Mouse (Mus musculus): ENCODE results near the gene 1700013F07Rik. TPM values are rescaled to one million over a fixed set of nuclear protein-coding genes. Genes with fewer than 3 reads are reported as not detected.
A peak's percentile ranks its signal among the peaks of the same experiment; 100 is the strongest.

Gene 1700013F07Rik
- polyA plus RNA-seq, 1 experiment from 2014 or later: 6.4 TPM

DNA sequence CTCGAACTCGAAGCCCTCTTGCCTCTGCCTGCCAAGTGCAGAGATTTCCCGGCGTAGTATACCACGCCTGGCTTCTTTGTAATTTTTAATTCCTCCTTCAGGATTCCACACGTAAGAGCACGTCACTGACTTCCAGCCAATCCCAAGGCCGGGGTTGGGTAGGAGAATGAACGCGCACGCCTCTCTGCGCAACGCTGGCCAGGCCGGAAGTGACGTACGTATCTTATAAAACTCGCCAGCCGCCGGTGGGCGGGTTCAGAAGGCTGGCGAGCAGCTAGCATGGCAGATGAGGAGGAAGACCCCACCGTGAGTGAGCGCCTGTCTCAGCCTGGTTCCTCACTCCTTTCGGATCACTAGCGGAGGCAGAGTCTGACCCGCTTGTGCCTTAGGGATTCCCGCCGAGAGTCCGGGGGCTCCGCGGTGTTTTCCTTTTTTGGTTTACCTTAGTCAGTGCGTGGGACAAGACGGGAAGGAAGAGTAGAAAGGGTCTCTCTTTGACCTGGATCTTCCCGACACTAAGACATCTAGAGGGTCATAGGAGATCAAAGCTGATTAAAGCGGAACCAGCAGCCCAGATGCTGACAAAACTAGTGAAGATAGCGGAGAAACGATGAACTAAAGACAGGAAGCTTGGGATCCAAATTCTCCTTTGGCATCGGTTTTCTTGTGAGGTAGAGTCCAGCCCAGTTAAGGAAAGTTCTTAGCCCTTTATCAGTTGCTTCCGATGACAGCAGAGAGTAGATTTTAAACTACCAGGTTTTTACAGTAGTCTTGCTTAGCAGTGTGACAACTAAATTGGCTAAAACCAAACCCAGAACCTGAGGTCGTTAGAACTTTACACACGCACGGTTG, 37.7 kb downstream of the 1700013F07Rik start, which contains the start of gene Taf13:
Gene Taf13, plus strand, starts transcription at position 256 of the 852 bp plus-strand sequence.
- DNase-seq (ENCODE audit: low spot score): peak; percentile 99
- H3K9me3 ChIP-seq (ENCODE audit: low read length): no peaks in the 10 kb centered on the region
- WGBS: under 1% methylated on average over 42 of the region's 42 CpGs
- H3K4me2 ChIP-seq (replicated peaks; ENCODE audit: low read depth, low read length): peak within 1 kb of the TSS; percentile 71
- peak within 1 kb of the TSS; percentile 81 for H3K27ac ChIP-seq (ENCODE audit: low read length)
- no peaks in the 10 kb centered on the region for H3K4me1 ChIP-seq (ENCODE audit: insufficient read depth, low read depth, low read length)
- no peaks in the 10 kb centered on the region for H3K27me3 ChIP-seq (replicated peaks; ENCODE audit: insufficient read depth, low read length)
- H3K9ac ChIP-seq (replicated peaks; ENCODE audit: low read depth): peak within 1 kb of the TSS; percentile 85
- ATAC-seq: peak; percentile 100
- H3K4me3 ChIP-seq (ENCODE audit: low read depth, low read length): peak within 1 kb of the TSS; percentile 83
- H3K36me3 ChIP-seq (ENCODE audit: insufficient read depth, low read length): no peaks in the 10 kb centered on the region
- TF ChIP-seq EP300 (IDR thresholded peaks at IDR 0.05) (peak; percentile 56; the same call in 1 of the 2 replicates), CTCF (IDR thresholded peaks at IDR 0.05) (no peak)

DNA sequence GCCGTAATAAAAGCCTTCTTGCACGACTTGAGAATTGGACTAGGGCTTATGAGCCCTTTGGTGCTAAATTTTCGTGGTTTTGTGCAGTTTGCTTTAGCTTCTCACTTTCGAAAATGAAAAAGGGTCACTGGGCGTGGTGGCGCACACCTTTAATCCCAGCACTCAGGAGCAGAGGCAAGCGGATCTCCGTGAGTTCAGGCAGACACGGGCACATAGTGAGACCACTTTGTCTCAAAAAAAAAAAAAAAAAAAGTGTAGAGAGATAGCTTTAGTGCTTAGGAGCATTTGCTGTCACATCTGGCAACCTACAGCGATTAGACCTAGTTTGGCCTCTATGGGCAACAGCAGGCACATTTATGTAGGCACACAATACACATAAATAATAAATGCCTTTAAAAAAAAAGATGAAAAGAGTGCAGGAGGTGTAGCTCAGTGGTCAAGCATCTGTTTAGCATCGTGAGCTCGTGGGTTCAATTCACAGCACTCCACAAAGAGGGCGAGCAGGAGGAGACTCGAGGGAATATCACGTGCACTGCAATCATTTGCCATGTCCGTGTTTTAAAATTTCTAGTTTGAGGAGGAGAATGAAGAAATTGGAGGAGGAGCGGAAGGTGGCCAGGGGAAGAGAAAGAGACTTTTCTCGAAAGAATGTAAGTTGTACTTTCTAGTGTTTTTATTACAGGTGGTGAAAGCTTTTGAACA, 38.5 kb downstream of the 1700013F07Rik start:
- Histone ChIP-seq H3K4me3 (ENCODE audit: low read depth, low read length) (peak overlapping the region; percentile 83), H3K27me3 (replicated peaks; ENCODE audit: insufficient read depth, low read length) (no peaks in the 10 kb centered on the region), H3K9ac (replicated peaks; ENCODE audit: low read depth) (peak overlapping the region; percentile 85), H3K4me1 (ENCODE audit: insufficient read depth, low read depth, low read length) (no peaks in the 10 kb centered on the region), H3K4me2 (replicated peaks; ENCODE audit: low read depth, low read length) (peak overlapping the region; percentile 71), H3K9me3 (ENCODE audit: low read length) (no peaks in the 10 kb centered on the region), H3K27ac (ENCODE audit: low read length) (peak overlapping the region; percentile 81; the same call in 1 of the 2 replicates), H3K36me3 (ENCODE audit: insufficient read depth, low read length) (no peaks in the 10 kb centered on the region)
- ATAC-seq (no peak), DNase-seq (ENCODE audit: low spot score) (no peak)
- TF ChIP-seq CTCF (IDR thresholded peaks at IDR 0.05) (no peak), EP300 (IDR thresholded peaks at IDR 0.05) (no peak)
- 43% methylated on average over 18 of the region's 18 CpGs for WGBS

DNA sequence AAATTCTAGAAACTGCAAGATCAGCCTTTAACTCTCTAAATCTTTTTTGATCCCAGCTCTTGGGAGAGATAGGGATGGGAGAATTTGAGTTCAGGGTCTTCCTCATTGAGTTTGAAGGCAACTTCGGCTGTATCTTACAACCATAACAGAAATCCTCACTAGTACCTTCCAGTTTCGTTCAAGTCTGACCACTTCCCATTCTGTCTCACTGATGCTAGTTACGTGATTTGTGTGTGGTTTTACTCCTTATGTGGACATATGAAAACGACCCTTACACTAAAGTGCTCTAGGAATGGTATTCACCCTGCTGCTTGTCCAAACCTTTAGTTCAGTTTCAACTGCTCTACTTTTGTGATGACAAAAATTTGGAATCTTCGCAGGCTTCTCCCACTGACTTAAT, 40.1 kb downstream of the 1700013F07Rik start:
- DNase-seq (ENCODE audit: low spot score): no peak
- Histone ChIP-seq H3K9ac (replicated peaks; ENCODE audit: low read depth) (no peak overlapping the region), H3K4me3 (ENCODE audit: low read depth, low read length) (no peak overlapping the region), H3K36me3 (ENCODE audit: insufficient read depth, low read length) (no peaks in the 10 kb centered on the region), H3K4me2 (replicated peaks; ENCODE audit: low read depth, low read length) (no peak overlapping the region), H3K27ac (ENCODE audit: low read length) (no peak overlapping the region), H3K27me3 (replicated peaks; ENCODE audit: insufficient read depth, low read length) (no peaks in the 10 kb centered on the region), H3K4me1 (ENCODE audit: insufficient read depth, low read depth, low read length) (no peaks in the 10 kb centered on the region), H3K9me3 (ENCODE audit: low read length) (no peaks in the 10 kb centered on the region)
- ATAC-seq: no peak
- 83% methylated on average over 5 of the region's 5 CpGs for WGBS
- TF ChIP-seq CTCF (IDR thresholded peaks at IDR 0.05) (no peak), EP300 (IDR thresholded peaks at IDR 0.05) (no peak)

- TF ChIP-seq EP300 (IDR thresholded peaks at IDR 0.05) (no peak), CTCF (IDR thresholded peaks at IDR 0.05) (no peak)
- Histone ChIP-seq H3K27me3 (replicated peaks; ENCODE audit: insufficient read depth, low read length) (no peaks in the 10 kb centered on the region), H3K4me2 (replicated peaks; ENCODE audit: low read depth, low read length) (no peak overlapping the region), H3K4me1 (ENCODE audit: insufficient read depth, low read depth, low read length) (no peaks in the 10 kb centered on the region), H3K36me3 (ENCODE audit: insufficient read depth, low read length) (no peaks in the 10 kb centered on the region), H3K27ac (ENCODE audit: low read length) (no peak overlapping the region), H3K9ac (replicated peaks; ENCODE audit: low read depth) (no peak overlapping the region), H3K9me3 (ENCODE audit: low read length) (no peaks in the 10 kb centered on the region), H3K4me3 (ENCODE audit: low read depth, low read length) (no peak overlapping the region)
- ATAC-seq: no peak
- WGBS: 71% methylated on average over 4 of the region's 4 CpGs
- DNase-seq (ENCODE audit: low spot score): no peak
Measured at GRCm38 (mm10) chr3:108584580-108584979, 50.6 kb downstream of the 1700013F07Rik start.

- no peak overlapping the region for H3K27ac ChIP-seq (ENCODE audit: low read length)
- no peak for DNase-seq (ENCODE audit: low spot score)
- H3K9ac ChIP-seq (replicated peaks; ENCODE audit: low read depth): no peak overlapping the region
- no peak for ATAC-seq
- no peaks in the 10 kb centered on the region for H3K36me3 ChIP-seq (ENCODE audit: insufficient read depth, low read length)
- no peak overlapping the region for H3K4me3 ChIP-seq (ENCODE audit: low read depth, low read length)
- 33% methylated on average over 2 of the region's 2 CpGs for WGBS
- H3K4me2 ChIP-seq (replicated peaks; ENCODE audit: low read depth, low read length): no peak overlapping the region
- no peaks in the 10 kb centered on the region for H3K4me1 ChIP-seq (ENCODE audit: insufficient read depth, low read depth, low read length)
- no peaks in the 10 kb centered on the region for H3K27me3 ChIP-seq (replicated peaks; ENCODE audit: insufficient read depth, low read length)
- TF ChIP-seq EP300 (IDR thresholded peaks at IDR 0.05) (no peak), CTCF (IDR thresholded peaks at IDR 0.05) (no peak)
- H3K9me3 ChIP-seq (ENCODE audit: low read length): no peaks in the 10 kb centered on the region
Measured at GRCm38 (mm10) chr3:108588446-108588845, 54.5 kb downstream of the 1700013F07Rik start.

DNA sequence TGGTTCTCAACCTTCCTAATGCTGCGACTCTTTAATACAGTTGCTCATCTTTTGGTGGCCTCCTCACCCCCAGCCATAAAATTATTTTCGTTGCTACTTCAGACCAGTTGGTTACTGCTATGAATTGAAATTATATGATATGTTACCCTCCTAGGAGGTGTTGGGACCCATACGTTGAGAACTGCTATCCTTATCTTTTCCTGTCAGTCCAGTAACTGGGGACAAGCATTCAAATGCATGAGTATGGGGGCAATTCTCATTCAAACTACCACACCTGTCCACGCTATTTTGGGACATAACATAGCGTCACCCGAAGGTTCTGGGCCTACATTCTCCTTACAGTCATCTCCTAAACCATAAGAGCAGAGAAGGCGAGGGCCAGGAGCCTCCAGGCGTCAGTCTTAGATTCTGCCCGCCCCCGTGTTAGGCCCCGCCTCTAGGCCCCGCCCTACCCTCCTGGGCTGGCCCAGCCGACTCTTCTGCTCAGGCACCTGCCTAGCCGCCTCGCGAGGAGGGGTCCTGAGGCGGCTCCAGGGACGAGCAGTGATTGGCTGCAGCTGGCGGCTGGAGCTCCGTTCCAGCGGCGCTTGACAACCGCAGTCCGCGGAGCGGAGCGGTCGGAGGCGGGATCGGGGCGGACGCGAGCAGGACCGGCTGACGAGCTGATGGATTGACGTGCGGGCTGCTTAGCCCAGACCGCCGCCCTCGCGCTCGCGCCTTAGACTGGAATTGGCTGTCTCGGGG, 57.0 kb downstream of the 1700013F07Rik start, which contains the start of gene Wdr47:
Gene Wdr47, plus strand, starts transcription at position 494 of the 744 bp plus-strand sequence.
- Histone ChIP-seq H3K9ac (replicated peaks; ENCODE audit: low read depth) (peak within 1 kb of the TSS; percentile 68), H3K27ac (ENCODE audit: low read length) (peak within 1 kb of the TSS; percentile 76), H3K4me2 (replicated peaks; ENCODE audit: low read depth, low read length) (peak within 1 kb of the TSS; percentile 97), H3K9me3 (ENCODE audit: low read length) (no peaks in the 10 kb centered on the region), H3K27me3 (replicated peaks; ENCODE audit: insufficient read depth, low read length) (no peaks in the 10 kb centered on the region), H3K4me1 (ENCODE audit: insufficient read depth, low read depth, low read length) (no peaks in the 10 kb centered on the region), H3K36me3 (ENCODE audit: insufficient read depth, low read length) (no peaks in the 10 kb centered on the region), H3K4me3 (ENCODE audit: low read depth, low read length) (peak within 1 kb of the TSS; percentile 92)
- 5% methylated on average over 39 of the region's 44 CpGs for WGBS
- ATAC-seq: peak; percentile 100
- DNase-seq (ENCODE audit: low spot score): peak; percentile 98
- TF ChIP-seq EP300 (IDR thresholded peaks at IDR 0.05) (no peak), CTCF (IDR thresholded peaks at IDR 0.05) (no peak)

Measured in lung, postnatal 0 days (tissue).